Mouse (Mus musculus) cerebellum, adult (tissue): Measurements from ENCODE around the gene Ano6.

Experiments
- ATAC-seq: cut with Nextera tagmentation; 2 replicates; pipeline ENCODE4 v1.9.2; 2017; ENCODE audit warnings: mild to moderate bottlenecking, moderate library complexity, mixed read lengths; ENCODE audit not compliant: insufficient number of reproducible peaks, low FRiP score, low TSS enrichment

The Ano6 gene

DNA sequence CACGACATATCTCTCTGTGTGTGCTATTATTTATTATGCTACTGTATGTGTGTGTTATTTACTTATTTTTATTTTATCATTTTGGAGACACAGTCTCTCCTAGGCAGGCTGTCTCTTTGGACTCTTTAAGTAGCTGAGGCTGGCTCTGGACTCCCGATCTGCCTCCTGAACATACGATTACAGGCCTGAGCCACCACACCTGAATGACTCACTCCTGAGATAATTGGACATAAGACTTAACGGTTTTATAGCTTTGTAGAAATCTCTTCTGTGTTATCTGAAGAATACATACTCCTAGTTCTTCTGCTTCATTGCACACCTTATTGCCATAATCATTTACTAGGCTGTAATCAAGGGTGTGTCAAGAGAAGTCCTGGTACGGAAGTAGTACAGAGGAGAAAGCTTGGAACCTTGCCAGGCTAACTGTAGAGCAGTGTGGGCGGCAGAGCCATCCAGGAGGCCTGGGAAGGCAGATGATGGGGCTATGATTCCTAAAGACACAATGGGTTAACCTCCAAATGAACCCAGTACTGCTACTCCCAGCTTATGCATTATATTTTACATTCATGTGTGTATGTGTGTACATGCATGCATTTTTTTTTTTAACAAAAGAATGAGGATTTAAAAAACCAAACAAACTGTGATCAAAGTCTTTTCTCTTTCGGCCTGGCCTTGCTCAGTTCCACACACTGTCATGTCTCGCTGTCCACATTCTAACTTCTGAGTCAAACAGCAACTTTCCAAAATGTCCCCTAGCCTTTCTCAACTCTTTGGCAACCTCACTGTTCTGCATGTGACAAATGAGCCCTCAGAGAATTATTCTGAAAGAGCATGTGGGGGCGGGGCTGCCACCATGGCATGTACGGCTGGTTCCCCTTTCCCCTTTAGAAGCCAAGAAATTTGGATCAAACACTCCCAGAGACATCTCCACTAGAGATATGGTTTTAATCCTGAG is 4.2 kb downstream of the Ano6 start:
- no peak for ATAC-seq

DNA sequence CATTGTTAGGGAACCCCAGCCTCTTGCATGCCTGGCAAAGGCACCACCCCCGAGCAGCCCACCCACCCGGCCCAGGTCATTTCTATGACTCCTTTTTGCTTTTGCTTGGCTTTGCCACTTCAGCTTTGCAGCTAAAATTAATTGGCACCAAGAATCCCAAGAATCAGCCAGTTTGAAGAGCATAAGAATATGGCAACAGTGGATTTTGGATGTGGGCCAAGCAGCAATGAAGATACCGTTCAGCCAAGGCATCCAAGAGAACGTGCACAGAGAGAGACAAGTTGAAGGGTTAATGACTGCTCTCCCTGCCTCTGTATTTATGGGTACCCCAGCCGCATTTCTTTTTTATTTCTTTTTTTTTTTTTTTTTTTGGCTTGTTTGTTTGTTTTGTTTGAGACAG is 5.4 kb downstream of the Ano6 start:
- ATAC-seq: no peak

- ATAC-seq: no peak
Observed at GRCm38 (mm10) chr15:95797144-95797983, 6.7 kb downstream of the Ano6 start.

GRCm38 (mm10) chr15:95798266-95798665 is 7.6 kb downstream of the Ano6 start:
- no peak for ATAC-seq

DNA sequence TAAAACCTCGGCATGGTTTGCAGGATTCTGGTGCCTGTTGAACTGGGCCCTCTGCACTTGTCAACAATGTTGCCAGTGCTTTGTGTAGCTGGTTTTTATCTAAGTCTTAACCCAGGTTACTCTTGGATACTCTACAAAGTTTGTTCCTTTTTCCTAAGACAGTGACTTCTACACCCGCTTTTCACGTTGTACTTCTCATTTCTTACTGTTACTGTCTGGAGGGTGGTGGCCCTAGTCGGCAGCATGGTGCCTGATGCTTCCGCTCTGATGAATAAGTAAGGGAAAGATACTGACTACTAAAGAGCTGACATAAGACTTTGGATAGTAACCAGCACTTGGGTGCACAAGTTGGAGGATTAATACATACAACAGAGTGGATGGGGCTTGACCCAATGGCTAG is 9.0 kb downstream of the Ano6 start:
- no peak for ATAC-seq

- no peak for ATAC-seq
Observed at GRCm38 (mm10) chr15:95800051-95800450, 9.4 kb downstream of the Ano6 start.

DNA sequence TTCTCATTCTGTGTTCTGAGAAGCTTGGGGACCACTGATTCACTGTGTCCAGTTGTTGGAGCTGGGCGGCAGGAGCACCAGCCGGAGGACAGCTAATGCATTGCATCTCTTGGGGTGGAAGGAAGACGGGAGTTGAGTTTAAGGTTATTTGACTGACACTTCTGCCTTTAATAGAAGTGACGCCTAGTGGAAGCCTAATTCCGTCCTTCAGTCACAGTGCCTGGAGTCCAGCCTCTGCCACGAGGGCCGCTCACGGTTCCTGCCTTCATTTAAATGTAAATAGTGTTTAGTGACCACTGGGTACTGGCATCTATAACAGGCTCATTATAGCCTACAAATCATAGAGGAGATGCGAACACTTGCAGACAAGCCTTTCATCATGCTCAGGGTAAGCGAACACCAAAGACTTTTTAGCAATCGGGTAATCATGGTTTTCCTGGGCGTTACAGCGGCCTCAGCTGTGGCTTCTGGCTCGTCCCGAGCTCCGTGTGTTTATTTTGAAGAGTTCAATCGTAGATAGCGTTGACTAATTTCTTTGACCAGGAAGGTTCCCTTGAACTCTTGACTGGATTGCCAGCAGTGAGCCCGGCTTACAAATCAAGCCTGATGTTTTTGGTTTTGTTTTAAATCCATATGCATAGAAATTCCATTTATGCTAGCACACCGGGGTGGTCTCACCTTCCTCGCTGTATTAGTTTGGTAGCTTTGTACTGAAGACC is 10.8 kb downstream of the Ano6 start:
- ATAC-seq: no peak

DNA sequence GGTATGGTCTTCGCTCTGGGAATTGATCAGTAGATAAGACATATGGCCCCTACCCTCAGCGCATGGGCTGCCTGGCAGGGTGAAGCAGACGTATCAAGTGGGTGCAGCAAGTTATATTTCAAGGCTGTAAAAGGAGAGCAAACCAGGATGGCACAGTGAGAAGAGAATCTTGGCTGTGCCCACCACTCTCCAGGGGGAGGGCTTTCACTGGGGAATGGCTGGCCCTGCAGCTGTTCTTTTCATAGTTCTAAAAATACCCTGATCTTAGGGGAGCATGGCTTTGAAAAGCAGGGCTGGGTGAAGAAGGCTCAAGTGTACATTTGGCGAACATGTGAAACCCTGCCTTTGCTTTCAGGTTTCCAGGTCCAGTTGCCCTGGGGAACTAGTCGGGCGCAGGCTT is 11.5 kb downstream of the Ano6 start:
- ATAC-seq: no peak

- no peak for ATAC-seq
Observed at GRCm38 (mm10) chr15:95802762-95803161, 12.1 kb downstream of the Ano6 start.

DNA sequence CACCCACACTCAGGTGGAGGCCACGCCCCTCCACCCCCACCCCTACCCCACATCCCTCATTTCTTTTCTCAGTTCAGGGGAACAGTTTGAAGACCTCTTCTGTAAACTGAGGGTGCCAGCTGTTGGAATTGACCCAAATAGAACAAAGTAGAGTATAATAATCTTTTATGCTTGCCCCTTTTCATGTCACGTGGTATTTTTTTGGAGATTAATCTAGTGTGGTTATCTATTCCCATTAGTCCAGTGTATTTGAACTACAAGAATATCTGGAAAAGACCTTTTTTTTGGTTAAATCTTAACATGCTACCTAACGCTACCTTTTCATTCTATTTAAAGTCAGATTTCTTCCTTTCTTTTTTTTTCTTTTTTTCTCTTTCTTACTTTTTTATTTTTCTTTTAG is 12.8 kb downstream of the Ano6 start:
- ATAC-seq: no peak

- no peak for ATAC-seq
Observed at GRCm38 (mm10) chr15:95804255-95804654, 13.6 kb downstream of the Ano6 start.

- no peak for ATAC-seq
Observed at GRCm38 (mm10) chr15:95805022-95805471, 14.4 kb downstream of the Ano6 start.

GRCm38 (mm10) chr15:95807908-95808307 is 17.3 kb downstream of the Ano6 start:
- ATAC-seq: no peak

DNA sequence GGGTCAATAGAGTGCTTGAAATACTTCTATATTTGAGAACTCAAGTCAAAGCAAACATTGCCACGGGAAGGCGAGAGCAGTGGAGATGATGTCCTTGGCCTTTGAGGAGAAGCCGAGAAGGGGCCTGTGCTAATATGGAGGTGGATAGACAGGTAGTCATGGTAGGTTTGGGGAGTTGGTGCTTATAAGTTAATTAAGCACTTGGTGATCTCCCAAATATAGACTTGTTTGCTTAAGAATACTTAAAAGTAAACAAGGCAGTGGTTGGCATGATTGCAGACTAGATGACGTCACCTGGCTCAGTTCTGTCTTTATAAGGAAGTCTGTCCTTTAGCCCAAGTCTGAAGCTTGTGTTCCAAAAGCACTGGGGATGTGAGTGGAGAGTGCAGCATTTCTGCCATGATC is 19.7 kb downstream of the Ano6 start:
- no peak for ATAC-seq

DNA sequence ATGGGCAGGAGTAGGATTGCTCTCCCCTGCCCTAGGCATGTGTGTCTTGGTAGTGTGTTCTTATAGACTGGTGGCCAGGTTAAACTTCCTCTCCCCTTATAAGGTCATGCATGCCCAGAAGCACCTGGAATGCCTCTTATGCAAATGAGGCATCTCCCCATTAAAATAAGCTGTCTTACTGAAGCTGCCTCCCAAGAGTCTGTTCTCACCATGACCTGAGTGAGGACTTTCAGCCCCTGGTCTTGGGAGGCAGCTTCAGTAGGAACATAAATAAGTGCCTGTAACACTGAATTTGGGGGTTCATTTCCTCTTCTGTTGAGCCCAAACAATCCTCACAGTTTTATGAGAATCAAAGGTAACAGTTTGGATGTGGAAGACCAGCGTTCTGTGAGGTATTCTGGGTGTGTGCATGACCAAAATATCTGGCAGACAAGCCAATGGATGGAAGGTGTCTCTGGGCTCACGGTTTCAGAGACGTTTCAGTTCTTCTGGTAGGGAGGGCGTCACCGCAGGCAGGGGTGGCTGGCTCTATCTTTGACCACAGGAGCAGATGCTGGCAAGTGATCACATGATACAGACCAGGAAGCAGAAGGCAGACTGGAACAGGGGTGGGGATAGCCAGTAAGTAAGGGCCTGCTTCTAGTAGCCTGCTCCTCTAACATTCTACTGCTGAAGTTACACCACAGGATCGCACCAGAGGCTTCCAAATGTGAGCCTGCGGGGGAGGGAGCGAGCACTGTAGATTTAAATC is 22.4 kb downstream of the Ano6 start:
- ATAC-seq: no peak

DNA sequence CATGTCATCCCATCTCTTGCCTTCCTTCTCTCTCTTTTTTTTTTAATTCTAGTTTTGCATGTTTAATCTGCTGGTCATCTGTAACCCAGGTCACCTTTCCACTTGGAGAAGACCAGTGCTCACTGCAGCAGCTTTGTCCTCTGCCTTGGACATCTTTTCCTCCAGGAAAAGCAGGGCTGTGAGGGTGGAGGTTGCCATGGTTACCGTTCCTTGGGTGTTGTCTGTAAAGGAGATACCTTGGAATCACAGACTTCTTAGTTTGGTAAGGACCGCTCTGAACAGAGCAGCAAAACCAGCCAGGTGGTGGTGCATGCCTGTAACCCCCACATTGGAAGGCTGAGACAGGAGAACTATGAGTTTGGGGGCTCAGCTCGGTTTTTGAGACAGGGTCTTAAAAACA is 26.9 kb downstream of the Ano6 start:
- no peak for ATAC-seq

GRCm38 (mm10) chr15:95819249-95820035 is 28.8 kb downstream of the Ano6 start:
- no peak for ATAC-seq

- ATAC-seq: peak; percentile 60
Observed at GRCm38 (mm10) chr15:95820142-95820541, 29.5 kb downstream of the Ano6 start.

GRCm38 (mm10) chr15:95820678-95821077 is 30.0 kb downstream of the Ano6 start:
- no peak for ATAC-seq
